Mouse (Mus musculus) kidney, postnatal 0 days (tissue): ENCODE measurements at regions not wholly inside any gene's neighbourhood (a gene's known extent, or its start where the extent isn't known, plus 50 kb on each side); places are given as distances from the start of the nearest gene placed in this dataset.

Experiments used
- ATAC-seq: fragments of 200-750 bp; cut with Nextera tagmentation; replicated peaks from 2 replicates; pipeline ENCODE4 v1.8.0; 2017; ENCODE audit warnings: low read depth, moderate number of reproducible peaks, moderate TSS enrichment, moderate library complexity; ENCODE audit not compliant: low FRiP score
- DNase-seq: peaks from one replicate; pipeline ENCODE4 v3.0.0-alpha.2; 2016; ENCODE audit warnings: low spot score
- H3K27ac ChIP-seq: fragments of 300-500 bp; sonication (generic); 2 replicates; pipeline ENCODE4 v1.5.1; 2014; ENCODE audit warnings: mild to moderate bottlenecking
- H3K27me3 ChIP-seq: fragments of 300-500 bp; sonication (generic); 2 replicates; pipeline ENCODE4 v1.6.1; 2014; ENCODE audit warnings: low read length, mixed read lengths; ENCODE audit not compliant: insufficient read depth
- H3K36me3 ChIP-seq: fragments of 300-500 bp; sonication (generic); 2 replicates; pipeline ENCODE4 v1.6.1; 2014; ENCODE audit warnings: low read length, mixed read lengths; ENCODE audit not compliant: insufficient read depth
- H3K4me1 ChIP-seq: fragments of 300-500 bp; sonication (generic); replicated peaks from 2 replicates; pipeline ENCODE4 v1.6.1; 2014; ENCODE audit warnings: antibody characterized with exemption, low read length, mixed read lengths; ENCODE audit not compliant: insufficient read depth
- H3K4me2 ChIP-seq: fragments of 300-500 bp; sonication (generic); 2 replicates; pipeline ENCODE4 v1.6.1; 2014; ENCODE audit warnings: mild to moderate bottlenecking, low read length, moderate library complexity, mixed read lengths
- H3K4me3 ChIP-seq: fragments of 300-500 bp; sonication (generic); replicated peaks from 2 replicates; pipeline ENCODE4 v1.5.1; 2014; ENCODE audit warnings: low read depth, low read length
- H3K9ac ChIP-seq: fragments of 300-500 bp; sonication (generic); 2 replicates; pipeline ENCODE4 v1.6.1; 2014; ENCODE audit warnings: low read depth, low read length
- H3K9me3 ChIP-seq: fragments of 300-500 bp; sonication (generic); replicated peaks from 2 replicates; pipeline ENCODE4 v1.6.1; 2016; ENCODE audit warnings: low read length, inconsistent platforms, mixed read lengths
- CTCF ChIP-seq: IDR thresholded peaks from 2 replicates; pipeline ENCODE4 v1.5.1; 2016; ENCODE audit warnings: antibody characterized with exemption, low read depth, mild to moderate bottlenecking, moderate library complexity
- WGBS: fragments of 180-500 bp; shearing (Covaris S2); extraction: QIAGEN DNeasy Blood & Tissue Kit; methylation state at CpG from one replicate; pipeline ENCODE4 v1.1.7; 2014; 5-methylcytosine and 5-hydroxymethylcytosine counted together

DNA sequence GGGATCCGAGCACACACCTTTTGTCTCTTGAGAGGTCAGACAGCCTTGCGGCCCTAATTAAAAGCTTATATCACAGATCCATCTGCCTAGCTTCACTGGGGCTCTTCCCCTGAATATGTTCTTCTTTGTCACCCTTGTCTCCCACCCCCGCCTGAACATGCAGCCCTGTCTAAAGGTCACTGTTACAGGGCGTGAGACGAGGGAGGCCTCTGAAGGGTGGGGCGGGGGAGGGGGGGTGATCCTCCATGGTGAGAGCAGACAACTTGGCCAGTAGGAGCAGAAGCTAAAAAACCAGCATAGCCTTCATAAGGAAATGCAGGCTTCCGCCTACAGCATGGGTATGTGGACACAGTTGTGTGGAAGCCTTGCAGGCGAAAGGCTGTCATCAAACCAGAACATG is 646.0 kb upstream of the 3110018I06Rik start:
- 46% methylated on average over 8 of the region's 8 CpGs for WGBS
- H3K9me3 ChIP-seq = no peaks in the 10 kb centered on the region
- no peak overlapping the region for H3K27ac ChIP-seq
- H3K4me1 ChIP-seq = no peaks in the 10 kb centered on the region
- H3K36me3 ChIP-seq = no peaks in the 10 kb centered on the region
- no peak overlapping the region for H3K9ac ChIP-seq
- no peaks in the 10 kb centered on the region for H3K27me3 ChIP-seq
- H3K4me3 ChIP-seq = no peak overlapping the region
- H3K4me2 ChIP-seq = no peak overlapping the region
- TF ChIP-seq CTCF = no peak
- ATAC-seq = no peak
- DNase-seq = no peak

DNA sequence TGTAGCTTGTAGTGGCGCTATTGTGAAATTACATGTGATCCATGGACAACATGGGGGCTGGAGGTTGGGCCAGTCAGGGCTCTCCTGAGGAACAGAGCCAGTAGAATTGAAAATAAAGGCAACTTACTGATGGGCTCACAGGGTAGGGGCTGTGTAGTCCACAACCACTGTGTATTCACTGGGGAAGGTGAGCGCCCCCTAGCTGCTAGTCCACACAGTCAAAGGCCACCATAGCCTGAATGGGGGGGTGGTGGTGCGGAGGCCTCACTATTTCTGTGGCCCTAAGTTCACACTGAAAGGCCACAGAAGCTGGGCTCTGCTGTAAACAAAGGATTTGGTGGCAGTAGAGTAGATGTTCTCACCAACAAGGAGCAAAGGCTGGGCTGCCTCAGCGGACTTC is 636.8 kb upstream of the 3110018I06Rik start:
- Histone ChIP-seq H3K27ac (no peak overlapping the region), H3K4me2 (no peak overlapping the region), H3K4me1 (no peaks in the 10 kb centered on the region), H3K9ac (no peak overlapping the region), H3K36me3 (no peaks in the 10 kb centered on the region), H3K9me3 (no peaks in the 10 kb centered on the region), H3K4me3 (no peak overlapping the region), H3K27me3 (no peaks in the 10 kb centered on the region)
- DNase-seq (no peak), ATAC-seq (no peak)
- 84% methylated on average over 4 of the region's 4 CpGs for WGBS
- TF ChIP-seq CTCF = no peak; the same call in 1 of the 2 replicates

DNA sequence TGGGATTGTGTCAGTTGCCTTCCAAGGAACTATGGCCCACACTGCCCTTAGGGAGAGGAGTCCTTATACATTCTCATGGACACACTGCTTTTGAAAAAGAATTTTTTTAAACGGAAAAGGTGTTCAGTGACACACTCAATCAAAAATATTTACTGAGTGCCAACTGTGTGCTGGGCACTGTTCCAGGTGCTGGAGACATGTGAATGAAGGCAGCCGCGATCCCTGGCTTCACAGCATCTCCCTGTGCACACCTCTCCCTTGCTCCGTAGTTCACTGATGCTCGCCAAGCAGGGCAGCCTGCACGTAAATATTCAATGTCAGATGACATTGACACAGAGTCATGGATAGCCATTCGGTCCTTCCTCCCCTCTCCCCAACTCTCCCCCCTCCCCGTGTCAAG is 635.7 kb upstream of the 3110018I06Rik start:
- TF ChIP-seq CTCF = no peak
- no peak overlapping the region for H3K9ac ChIP-seq
- H3K4me1 ChIP-seq = no peaks in the 10 kb centered on the region
- H3K27ac ChIP-seq = no peak overlapping the region
- no peak for ATAC-seq
- H3K9me3 ChIP-seq = no peaks in the 10 kb centered on the region
- H3K27me3 ChIP-seq = no peaks in the 10 kb centered on the region
- WGBS = 46% methylated on average over 8 of the region's 8 CpGs
- H3K4me2 ChIP-seq = no peak overlapping the region
- no peak for DNase-seq
- H3K4me3 ChIP-seq = no peak overlapping the region
- H3K36me3 ChIP-seq = no peaks in the 10 kb centered on the region

DNA sequence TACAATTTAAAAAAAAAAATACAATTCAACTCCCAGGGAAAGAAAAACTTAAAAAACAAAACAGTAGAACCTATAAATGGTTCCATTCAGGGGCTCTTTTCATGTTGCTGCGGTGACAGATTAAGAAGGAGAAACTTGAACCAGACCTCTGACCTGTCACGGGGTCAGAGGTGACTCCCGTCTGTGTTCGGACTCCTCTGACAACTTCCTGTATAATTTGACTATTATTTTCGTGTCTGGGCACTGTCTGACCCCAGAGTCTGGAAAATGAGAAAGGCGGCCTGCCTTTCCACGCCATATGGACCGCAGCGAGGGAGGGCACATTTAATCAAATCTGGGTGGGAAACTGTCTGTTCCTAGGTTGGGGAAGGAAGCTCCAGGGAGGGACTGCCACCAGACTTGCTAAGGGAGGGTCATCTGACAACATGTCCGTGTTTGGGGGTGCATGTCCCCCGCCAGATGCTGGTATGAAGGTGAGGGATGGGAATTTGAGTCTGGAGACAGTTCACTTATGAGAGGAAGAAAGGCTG is 634.7 kb upstream of the 3110018I06Rik start:
- H3K27me3 ChIP-seq = no peaks in the 10 kb centered on the region
- DNase-seq (no peak), ATAC-seq (no peak)
- H3K9me3 ChIP-seq = no peaks in the 10 kb centered on the region
- no peak overlapping the region for H3K4me2 ChIP-seq
- H3K9ac ChIP-seq = no peak overlapping the region
- TF ChIP-seq CTCF = no peak
- no peaks in the 10 kb centered on the region for H3K4me1 ChIP-seq
- 11% methylated on average over 11 of the region's 11 CpGs for WGBS
- H3K4me3 ChIP-seq = no peak overlapping the region
- no peaks in the 10 kb centered on the region for H3K36me3 ChIP-seq
- H3K27ac ChIP-seq = no peak overlapping the region

DNA sequence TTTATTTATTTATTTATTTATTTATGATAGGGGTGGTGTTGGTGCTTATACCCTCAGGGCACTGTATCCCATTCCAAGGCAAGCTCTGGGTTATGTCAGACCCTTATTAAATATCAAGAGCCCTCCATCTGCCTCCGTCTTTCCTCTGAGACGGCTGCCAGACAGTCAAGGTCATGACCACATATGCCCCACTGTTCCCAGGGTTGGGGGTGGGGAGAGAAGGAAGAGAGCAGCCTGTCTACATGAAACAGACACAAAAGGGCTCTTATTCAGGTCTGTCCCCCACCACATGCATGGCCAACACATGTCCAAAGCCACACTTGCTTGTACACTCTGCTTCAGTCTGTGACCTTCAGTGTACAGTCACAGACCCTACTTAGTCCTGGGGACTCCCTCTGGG is 632.9 kb upstream of the 3110018I06Rik start:
- H3K9me3 ChIP-seq = no peaks in the 10 kb centered on the region
- H3K27me3 ChIP-seq = no peaks in the 10 kb centered on the region
- no peak overlapping the region for H3K4me3 ChIP-seq
- no peak overlapping the region for H3K4me2 ChIP-seq
- H3K9ac ChIP-seq = no peak overlapping the region
- no peak overlapping the region for H3K27ac ChIP-seq
- TF ChIP-seq CTCF = no peak
- no peaks in the 10 kb centered on the region for H3K36me3 ChIP-seq
- DNase-seq (no peak), ATAC-seq (no peak)
- WGBS = 57% methylated on average over 2 of the region's 2 CpGs
- H3K4me1 ChIP-seq = no peaks in the 10 kb centered on the region

DNA sequence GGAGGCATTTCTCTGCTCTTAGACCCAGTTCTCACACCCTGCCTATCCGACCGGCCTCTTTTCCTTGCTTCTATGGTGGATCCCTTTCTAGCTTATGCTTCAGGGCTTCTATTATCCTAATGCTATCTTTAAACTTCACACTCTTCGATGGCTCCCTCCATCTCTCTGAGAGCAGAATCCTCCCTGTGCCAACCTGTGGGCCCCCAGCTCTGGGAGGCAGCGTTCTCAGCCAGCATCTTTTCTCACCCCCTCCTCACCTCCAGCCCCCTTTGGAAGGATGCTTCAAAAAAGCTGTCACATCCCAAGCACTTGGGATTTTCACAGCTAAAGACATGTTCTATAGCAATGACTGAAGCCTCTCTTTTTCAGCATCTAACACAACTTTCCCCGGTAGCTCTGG is 626.8 kb upstream of the 3110018I06Rik start:
- no peak for TF ChIP-seq CTCF
- no peaks in the 10 kb centered on the region for H3K27me3 ChIP-seq

DNA sequence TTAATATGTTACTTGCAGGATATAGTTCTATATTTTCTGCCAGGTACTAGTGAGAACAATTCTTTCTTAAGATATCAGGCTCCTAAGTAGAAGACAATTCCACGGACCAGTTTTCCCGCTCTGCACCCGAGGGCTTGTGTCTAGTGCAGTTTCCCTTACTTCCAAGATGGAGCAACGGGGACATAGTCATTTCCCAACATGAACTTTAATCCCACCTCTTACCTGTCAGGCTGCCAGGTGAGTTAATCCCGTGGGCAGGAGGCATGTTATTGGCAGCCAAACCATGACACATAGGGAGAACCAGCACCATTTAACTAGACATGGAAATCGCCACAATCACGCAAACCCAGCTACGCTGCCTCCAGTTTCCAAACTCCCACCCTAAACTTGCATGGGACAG is 624.4 kb upstream of the 3110018I06Rik start:
- no peak for DNase-seq

More for the DNA sequence above, 626.8 kb upstream of the 3110018I06Rik start:
- ATAC-seq = no peak
- no peak overlapping the region for H3K4me3 ChIP-seq
- no peaks in the 10 kb centered on the region for H3K9me3 ChIP-seq
- WGBS = 91% methylated on average over 5 of the region's 5 CpGs
- H3K36me3 ChIP-seq = no peaks in the 10 kb centered on the region
- no peak overlapping the region for H3K4me2 ChIP-seq
- H3K27ac ChIP-seq = no peak overlapping the region
- no peak overlapping the region for H3K9ac ChIP-seq
- DNase-seq = no peak
- H3K4me1 ChIP-seq = no peaks in the 10 kb centered on the region

More for the DNA sequence above, 624.4 kb upstream of the 3110018I06Rik start:
- ATAC-seq = no peak
- Histone ChIP-seq H3K27me3 (no peaks in the 10 kb centered on the region), H3K4me3 (no peak overlapping the region), H3K4me1 (no peaks in the 10 kb centered on the region), H3K36me3 (no peaks in the 10 kb centered on the region), H3K9me3 (no peaks in the 10 kb centered on the region), H3K9ac (no peak overlapping the region), H3K27ac (no peak overlapping the region), H3K4me2 (no peak overlapping the region)
- TF ChIP-seq CTCF = no peak
- 93% methylated on average over 8 of the region's 8 CpGs for WGBS
